Mouse (Mus musculus) left cerebral cortex, postnatal 4 days (tissue): Measurements from ENCODE around the gene Ing3. TPM values are rescaled to one million over a fixed set of nuclear protein-coding genes. Genes with fewer than 3 reads are reported as not detected.

Source experiments
- DNase-seq: peaks from one replicate; pipeline ENCODE4 v3.0.0-alpha.2; 2022
- intact Hi-C: fragments of 180-260 bp; cut with DNase I; formaldehyde crosslinking; loops from one replicate; pipeline ENCODE4 v1.15.1; 2025
- total RNA-seq, 2 experiments: library from RNA; stranded (reverse); gene quantifications; 2 replicates each; pipeline ENCODE4 v1.2.3; 2021

Ing3 gene
- total RNA-seq, result 10 to 100 TPM; 21.8 to 22.8 TPM

GRCm38 (mm10) chr6:21949226-21949731, at the start of gene Ing3:
Gene Ing3 (plus strand): TSS chr6:21949571.
- intact Hi-C loops, result no loop called here
- peak; percentile 98 for DNase-seq

DNA sequence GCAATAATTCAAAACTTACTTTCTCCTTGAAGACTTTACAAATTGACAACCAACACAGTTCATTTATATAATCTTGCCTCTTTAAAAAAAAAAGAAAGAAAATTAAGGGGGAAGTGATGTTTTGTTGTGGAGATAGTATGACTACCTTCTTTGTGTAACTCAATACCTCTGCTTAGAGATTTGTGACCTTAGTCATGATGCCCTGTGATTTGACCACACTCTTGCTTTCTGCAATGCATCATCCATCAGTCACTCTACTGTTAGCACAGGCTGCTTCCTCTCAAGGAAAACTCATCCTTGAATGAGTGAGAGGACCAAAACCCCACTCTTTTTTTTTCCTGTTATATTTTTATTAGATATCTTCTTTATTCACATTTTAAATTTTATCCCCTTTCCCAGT, 39.7 kb upstream of the Ing3 start:
- intact Hi-C loops, result no loop called here
- DNase-seq, result no peak

- DNase-seq, result no peak
- intact Hi-C loops, result no loop called here
These were observed 38.6 kb upstream of the Ing3 start for GRCm38 (mm10) chr6:21910804-21911203.

DNA sequence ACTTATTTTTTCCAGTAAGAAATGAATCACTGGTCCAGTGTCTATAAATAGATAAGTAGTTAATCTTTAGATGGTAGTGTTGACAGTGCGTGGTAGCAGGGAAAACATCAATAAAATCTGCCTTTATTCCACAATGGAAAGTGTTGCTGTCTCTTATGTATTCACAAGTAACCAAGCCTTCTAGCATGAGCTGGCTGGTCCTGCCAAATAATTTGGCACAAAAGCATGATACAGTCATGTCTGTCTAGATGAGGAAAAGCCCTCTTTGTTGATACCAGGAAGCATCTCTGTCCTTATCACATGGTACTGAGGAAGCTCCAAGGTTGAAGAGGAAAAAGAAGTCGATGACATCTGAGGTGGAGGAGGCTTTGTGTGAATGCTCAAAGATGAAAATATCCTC, 32.8 kb upstream of the Ing3 start:
- no peak for DNase-seq
- intact Hi-C loops, result no loop called here

DNA sequence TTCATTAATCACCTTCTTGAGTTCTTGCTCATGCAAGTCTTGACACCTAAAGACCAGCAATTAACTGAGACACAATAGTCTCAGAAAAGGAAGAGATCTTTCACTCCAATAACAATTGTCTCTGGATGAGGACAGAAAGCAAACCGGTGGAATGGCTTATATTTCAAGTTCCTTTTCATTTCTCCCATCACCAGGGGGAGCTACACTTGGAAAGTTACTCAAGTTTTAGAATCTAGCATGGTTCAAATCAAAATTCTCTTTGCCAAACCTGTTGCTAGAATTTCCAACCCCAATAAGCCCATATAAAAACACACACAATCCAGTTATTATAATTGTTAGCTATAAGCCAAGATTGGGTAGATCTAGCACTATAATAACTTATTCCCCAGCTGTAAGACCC, 25.2 kb upstream of the Ing3 start:
- intact Hi-C loops, result no loop called here
- no peak for DNase-seq

GRCm38 (mm10) chr6:21937981-21938635, 11.3 kb upstream of the Ing3 start:
- no peak for DNase-seq
- intact Hi-C loops, result no loop called here

- intact Hi-C loops, result no loop called here
- peak; percentile 98 for DNase-seq
These were observed 539 bp downstream of the Ing3 start for GRCm38 (mm10) chr6:21949771-21950448.

GRCm38 (mm10) chr6:21950676-21951075, 1.3 kb downstream of the Ing3 start:
- intact Hi-C loops, result no loop called here
- DNase-seq, result no peak

GRCm38 (mm10) chr6:21955468-21955867, 6.1 kb downstream of the Ing3 start:
- DNase-seq, result no peak
- intact Hi-C loops, result no loop called here

DNA sequence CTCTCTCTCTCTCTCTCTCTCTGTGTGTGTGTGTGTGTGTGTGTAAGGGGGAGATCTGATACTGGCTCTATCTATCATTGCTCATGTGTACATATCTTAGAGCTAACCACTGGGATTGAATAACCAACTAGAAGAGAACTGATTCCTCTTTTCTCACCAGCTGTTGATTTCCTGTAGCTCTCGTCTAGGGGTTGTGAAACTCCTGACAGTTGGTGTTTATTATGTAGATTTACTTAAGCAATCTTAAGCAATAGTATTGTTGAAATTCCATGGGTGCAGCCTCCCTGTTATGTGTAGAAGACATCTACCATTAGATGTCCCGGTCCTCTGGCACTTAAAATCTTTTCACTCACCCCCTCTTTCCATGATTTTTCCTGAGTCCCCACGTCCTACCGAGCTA, 9.6 kb downstream of the Ing3 start:
- intact Hi-C loops, result no loop called here
- no peak for DNase-seq

- no peak for DNase-seq
- intact Hi-C loops, result no loop called here
These were observed 10.5 kb downstream of the Ing3 start for GRCm38 (mm10) chr6:21959909-21960308.

DNA sequence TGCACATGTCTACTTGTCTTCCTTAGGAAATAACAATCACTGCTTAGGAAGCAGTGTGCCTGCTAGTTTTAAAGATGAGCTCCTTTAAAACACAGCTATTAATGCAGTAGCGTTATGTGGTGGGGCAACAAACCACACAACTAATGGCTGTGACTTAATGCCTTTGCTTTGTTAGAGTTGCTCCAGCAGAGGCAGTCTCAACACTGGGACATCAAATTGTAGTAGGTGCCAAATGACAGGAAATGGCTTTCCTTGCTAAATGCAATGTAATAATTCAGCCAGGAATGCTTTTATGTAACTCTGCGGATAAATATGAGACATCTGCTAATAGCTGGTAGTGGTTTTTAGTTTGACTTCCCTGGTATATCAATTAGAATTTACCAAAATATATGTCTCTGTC, 28.2 kb downstream of the Ing3 start:
- intact Hi-C loops, result no loop called here
- DNase-seq, result no peak

DNA sequence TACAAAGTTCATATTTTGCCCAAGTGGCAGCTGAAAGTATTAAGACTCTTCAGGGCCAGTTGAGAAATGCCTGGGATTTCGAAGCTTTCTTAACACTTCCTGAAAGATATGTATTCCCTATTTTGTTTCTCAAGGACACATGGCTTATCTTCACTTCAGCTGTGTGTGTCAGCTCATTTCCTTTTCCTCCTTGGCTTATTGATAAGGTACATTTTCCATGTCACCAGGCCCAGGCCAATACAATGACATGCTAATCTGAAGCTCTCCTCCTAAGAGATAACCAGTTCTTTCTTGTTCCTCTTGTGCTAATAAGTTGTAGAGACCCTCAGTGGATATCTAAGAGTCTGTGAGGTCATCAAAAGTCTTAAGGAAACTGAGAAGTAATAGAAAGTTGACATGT, 31.7 kb downstream of the Ing3 start:
- intact Hi-C loops, result no loop called here
- DNase-seq, result no peak

DNA sequence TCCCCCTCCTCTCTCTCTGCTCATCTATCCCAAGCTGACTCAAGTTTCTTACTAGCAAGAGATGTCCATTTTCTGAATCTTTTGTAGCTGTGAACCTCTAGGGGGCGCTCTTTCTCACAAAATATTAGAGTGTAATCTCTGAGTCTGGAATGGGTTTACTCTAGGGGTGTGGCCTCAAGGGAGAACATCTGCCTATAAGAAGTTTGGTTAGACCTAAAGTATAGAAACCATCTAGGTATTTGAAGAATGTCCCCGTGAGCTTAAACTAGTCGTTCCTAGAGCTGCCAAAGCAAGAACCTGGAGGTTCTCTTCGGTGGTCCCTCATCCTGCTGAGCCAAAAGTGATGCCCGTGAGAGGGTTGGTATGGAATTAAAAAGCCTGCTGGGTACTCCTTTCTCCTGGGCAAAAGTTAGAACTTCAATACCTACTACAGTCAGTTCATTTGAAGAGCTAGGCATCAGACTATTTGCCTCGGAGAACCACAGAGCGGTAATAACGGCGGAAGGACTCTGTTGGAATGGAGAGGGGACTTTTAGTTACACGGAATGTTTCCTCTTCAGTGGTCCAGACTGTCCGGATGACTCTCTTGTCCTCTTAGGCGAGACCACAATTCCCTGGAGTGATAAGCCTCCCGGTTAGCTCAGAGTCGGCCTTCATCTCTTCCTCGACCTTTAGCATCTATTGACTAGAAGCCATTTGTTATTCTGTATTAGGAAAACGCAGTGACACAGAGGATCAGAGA, 35.8 kb downstream of the Ing3 start:
- intact Hi-C loops, result loop anchor here (5.0 kb wide), 1 partner anchor 82 kb away; no protein-coding TSS in a partner anchor
- no peak for DNase-seq

DNA sequence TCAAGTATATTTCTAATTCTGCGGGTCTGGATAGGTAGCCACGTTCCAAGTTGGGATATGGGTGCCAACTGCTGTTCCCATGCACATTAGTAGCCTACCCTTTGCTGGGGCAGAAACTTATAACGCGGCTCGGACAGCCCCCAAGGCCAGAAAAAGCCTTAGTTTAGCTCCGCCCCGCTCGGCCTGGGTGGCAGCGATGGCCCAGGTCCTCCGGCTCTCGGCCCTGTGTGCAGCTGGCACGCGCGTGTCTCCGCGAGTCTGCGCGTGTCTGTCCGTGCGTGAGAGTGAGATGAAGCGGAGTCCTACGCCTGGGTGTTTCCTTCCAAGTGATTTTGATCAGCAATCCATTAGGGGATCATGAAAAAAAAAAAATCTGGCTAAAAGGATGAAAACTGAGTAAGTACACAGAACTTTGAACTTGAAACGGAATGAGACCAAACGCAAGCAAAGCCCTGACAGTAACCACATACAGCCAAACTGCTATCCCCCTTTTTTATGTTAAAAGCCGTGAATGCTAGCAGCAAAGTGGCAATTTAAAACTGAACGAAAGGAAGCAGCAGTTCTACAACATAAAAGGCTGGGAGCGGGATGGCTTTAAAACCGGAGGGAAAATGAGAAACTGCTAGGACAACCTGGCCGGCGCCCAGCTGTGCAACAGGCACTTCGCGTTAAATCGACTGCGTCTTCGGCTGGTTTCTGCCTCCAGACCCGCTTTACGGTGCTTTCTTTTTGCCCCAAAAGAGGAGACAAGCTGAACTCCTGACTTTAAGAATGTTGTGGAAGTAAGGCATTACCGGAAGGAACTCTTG, 36.6 kb downstream of the Ing3 start, which contains the start of gene Cped1:
Cped1 (plus strand) TSS at position 185 of the 809 bp plus-strand sequence.
- peak; percentile 28 for DNase-seq
- intact Hi-C loops, result loop anchor here (5.0 kb wide), 1 partner anchor 81 kb away; no protein-coding TSS in a partner anchor

DNA sequence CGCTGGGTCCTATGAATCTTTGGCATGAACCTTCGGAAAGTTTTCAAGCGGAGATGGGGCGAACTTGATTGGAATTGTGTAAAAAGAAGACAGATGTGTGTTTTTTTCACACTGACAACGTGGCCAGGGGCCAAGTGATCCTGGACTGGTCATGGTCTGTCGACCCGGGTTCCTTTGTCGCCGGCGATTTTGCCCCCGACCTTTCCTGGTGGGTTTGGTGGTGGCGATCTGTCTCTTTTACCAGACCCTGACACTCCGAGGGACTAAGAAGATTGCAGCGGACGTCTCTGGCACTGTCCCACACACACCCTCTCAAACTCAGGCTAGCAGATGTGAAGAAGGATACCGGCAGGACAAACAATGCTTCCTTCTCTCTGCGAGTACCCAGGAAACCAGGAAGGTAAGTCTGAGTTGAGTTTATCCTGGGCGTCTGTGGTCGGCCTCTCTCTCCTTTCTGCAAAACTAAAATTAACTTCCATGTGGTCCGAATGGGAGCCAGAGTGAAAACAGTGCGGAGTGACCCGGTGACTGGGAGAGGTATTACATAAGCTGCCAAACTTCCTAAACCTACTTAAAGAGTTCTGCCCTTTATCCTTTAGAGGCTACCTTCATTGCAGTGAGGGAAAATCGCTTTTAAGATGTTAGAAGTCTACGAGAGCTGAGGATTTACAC, 37.4 kb downstream of the Ing3 start:
- intact Hi-C loops, result loop anchor here (5.0 kb wide), 1 partner anchor 81 kb away; no protein-coding TSS in a partner anchor
- DNase-seq, result no peak

GRCm38 (mm10) chr6:21987554-21987953, 38.2 kb downstream of the Ing3 start:
- no peak for DNase-seq
- intact Hi-C loops, result loop anchor here (5.0 kb wide), 1 partner anchor 80 kb away; no protein-coding TSS in a partner anchor

GRCm38 (mm10) chr6:21988296-21988695, 38.9 kb downstream of the Ing3 start:
- DNase-seq, result no peak
- intact Hi-C loops, result loop anchor here (5.0 kb wide), 1 partner anchor 79 kb away; no protein-coding TSS in a partner anchor

GRCm38 (mm10) chr6:21989081-21989480, 39.7 kb downstream of the Ing3 start:
- DNase-seq, result no peak
- intact Hi-C loops, result loop anchor here (5.0 kb wide), 1 partner anchor 78 kb away; no protein-coding TSS in a partner anchor
